Mouse (Mus musculus) hindbrain, embryonic 16.5 days (tissue): ENCODE measurements around the gene Nacad. TPM values are rescaled to one million over a fixed set of nuclear protein-coding genes. Genes with fewer than 3 reads are reported as not detected.

Experiments used
- ATAC-seq: fragments of 200-750 bp; cut with Nextera tagmentation; 2 replicates; pipeline ENCODE4 v1.8.0; 2017; ENCODE audit warnings: moderate TSS enrichment, moderate library complexity
- H3K27ac ChIP-seq: fragments of 300-500 bp; sonication (generic); 2 replicates; pipeline ENCODE4 v1.5.1; 2014; ENCODE audit warnings: low read depth, mild to moderate bottlenecking, control low read depth, low read length, moderate library complexity
- H3K27me3 ChIP-seq: fragments of 300-500 bp; sonication (generic); replicated peaks from 2 replicates; pipeline ENCODE4 v1.6.1; 2014; ENCODE audit warnings: low read length; ENCODE audit not compliant: control insufficient read depth, insufficient read depth
- H3K36me3 ChIP-seq: fragments of 300-500 bp; sonication (generic); 2 replicates; pipeline ENCODE4 v1.6.1; 2014; ENCODE audit warnings: mild to moderate bottlenecking, low read length, moderate library complexity, mixed read lengths; ENCODE audit not compliant: control insufficient read depth, insufficient read depth
- H3K4me1 ChIP-seq: fragments of 300-500 bp; sonication (generic); 2 replicates; pipeline ENCODE4 v1.6.1; 2014; ENCODE audit warnings: low read depth, low read length; ENCODE audit not compliant: control insufficient read depth, insufficient read depth
- H3K4me2 ChIP-seq: fragments of 300-500 bp; sonication (generic); 2 replicates; pipeline ENCODE4 v1.6.1; 2014; ENCODE audit warnings: mild to moderate bottlenecking, low read length, control low read depth, moderate library complexity
- H3K4me3 ChIP-seq: fragments of 300-500 bp; sonication (generic); 2 replicates; pipeline ENCODE4 v1.5.1; 2014; ENCODE audit warnings: mild to moderate bottlenecking, low read length, control low read depth, moderate library complexity
- H3K9ac ChIP-seq: fragments of 300-500 bp; sonication (generic); 2 replicates; pipeline ENCODE4 v1.6.1; 2014; ENCODE audit warnings: low read depth, mild to moderate bottlenecking, control low read depth, low read length, moderate library complexity
- H3K9me3 ChIP-seq: fragments of 300-500 bp; sonication (generic); 2 replicates; pipeline ENCODE4 v1.6.1; 2014; ENCODE audit warnings: mild to moderate bottlenecking, low read length, moderate library complexity; ENCODE audit not compliant: control insufficient read depth
- WGBS: fragments of 180-500 bp; shearing (Covaris S2); extraction: QIAGEN DNeasy Blood & Tissue Kit; methylation state at CpG from one replicate; pipeline ENCODE4 v1.1.7; 2014; 5-methylcytosine and 5-hydroxymethylcytosine counted together
- polyA plus RNA-seq: library from polyadenylated mRNA; unstranded; fragments of >200 nt; fragmentation: Nextera tagmentation; extraction: Ambion mirVana; gene quantifications from 2 replicates; pipeline ENCODE4 v1.2.1, GENCODE M21; 2015

The Nacad gene
- polyA plus RNA-seq, 1 experiment from 2014 or later: 72.1 TPM

DNA sequence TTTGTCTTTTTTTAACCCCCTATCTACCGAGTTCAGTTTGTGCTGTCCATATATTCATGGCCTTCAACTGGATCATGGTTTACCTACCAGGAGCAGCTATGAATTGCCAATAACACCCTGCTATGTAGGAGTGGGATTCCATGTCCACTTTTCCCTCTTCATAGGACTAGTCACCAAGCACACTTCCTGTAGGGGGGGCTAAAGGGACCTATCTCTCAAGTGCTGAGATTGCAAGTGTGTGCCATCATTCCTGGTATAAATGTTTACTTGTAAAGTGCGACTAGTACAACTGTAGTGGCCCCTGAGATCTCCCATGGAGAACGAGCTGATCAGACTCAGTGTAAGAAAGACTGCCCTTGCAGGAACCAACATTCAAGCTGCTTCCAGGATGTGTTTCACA is 47.6 kb downstream of the Nacad start:
- WGBS: 89% methylated on average over 3 of the region's 3 CpGs
- ATAC-seq: no peak

DNA sequence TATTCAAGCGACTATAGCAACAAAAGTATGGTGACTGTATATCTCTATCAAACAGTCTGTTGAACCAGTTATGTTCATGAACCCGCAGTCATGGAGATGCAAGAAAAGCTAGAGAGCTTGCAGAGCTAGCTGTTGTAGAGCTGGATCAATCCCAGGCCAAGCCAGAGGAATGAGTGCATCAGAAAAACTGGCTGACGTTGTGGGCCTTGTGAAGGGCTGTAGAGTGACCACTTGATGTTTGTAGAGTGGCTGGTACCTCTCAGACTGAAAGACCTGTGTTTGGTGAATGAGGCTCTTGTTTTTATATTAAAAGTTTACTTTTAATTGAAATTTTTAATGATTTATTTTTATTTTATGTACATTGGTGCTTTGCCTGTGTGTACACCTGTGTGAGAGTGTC is 55.7 kb downstream of the Nacad start:
- no peak for ATAC-seq
- Histone ChIP-seq H3K9me3 (no peaks in the 10 kb centered on the region), H3K9ac (no peak overlapping the region), H3K4me2 (no peak overlapping the region), H3K4me3 (no peak overlapping the region), H3K36me3 (no peaks in the 10 kb centered on the region), H3K4me1 (peaks cover 12% of the 10 kb centered on the region), H3K27me3 (no peaks in the 10 kb centered on the region), H3K27ac (no peak overlapping the region)
- 94% methylated on average over 3 of the region's 3 CpGs for WGBS

More for the DNA sequence above, 47.6 kb downstream of the Nacad start:
- Histone ChIP-seq H3K36me3 (peaks cover 2% of the 10 kb centered on the region; the same call in 1 of the 2 replicates), H3K27ac (no peak overlapping the region), H3K9me3 (no peaks in the 10 kb centered on the region), H3K4me1 (no peaks in the 10 kb centered on the region), H3K9ac (no peak overlapping the region), H3K4me3 (no peak overlapping the region), H3K27me3 (no peaks in the 10 kb centered on the region), H3K4me2 (no peak overlapping the region)

DNA sequence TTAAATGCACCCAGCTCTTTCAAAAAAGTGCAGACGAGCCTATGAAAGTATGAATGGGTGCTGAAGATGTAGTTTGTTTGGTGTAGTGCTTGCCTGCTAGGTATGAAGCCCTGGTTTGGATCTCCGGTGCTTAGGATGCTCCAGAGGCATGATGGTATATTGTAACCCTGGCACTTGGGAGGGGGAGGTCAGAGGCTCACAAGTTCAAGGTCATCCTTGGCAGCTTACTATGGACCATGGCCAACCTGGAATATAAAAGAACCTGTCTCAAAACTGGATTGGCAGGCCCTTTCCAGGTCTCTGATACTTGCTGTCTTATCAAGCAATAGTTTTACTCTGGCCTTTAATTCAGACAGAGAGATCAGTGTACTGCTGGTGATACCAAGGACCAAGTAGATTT is 56.1 kb downstream of the Nacad start:
- Histone ChIP-seq H3K4me3 (no peak overlapping the region), H3K27ac (no peak overlapping the region), H3K4me2 (no peak overlapping the region), H3K9me3 (no peaks in the 10 kb centered on the region), H3K4me1 (peaks cover 12% of the 10 kb centered on the region), H3K36me3 (no peaks in the 10 kb centered on the region), H3K9ac (no peak overlapping the region), H3K27me3 (no peaks in the 10 kb centered on the region)
- 87% methylated on average over 2 of the region's 2 CpGs for WGBS
- ATAC-seq: no peak

Other genes starting within 250 kb of the Nacad start
- 29.1 and 29.6 TPM in 2 replicates for gene Zmiz2, start 217.0 kb downstream of the Nacad start, polyA plus RNA-seq
- 4,094 and 4,423 TPM in 2 replicates for gene Ppia, start 190.6 kb downstream of the Nacad start, polyA plus RNA-seq
- 223 and 239 TPM in 2 replicates for gene H2afv, start 161.6 kb downstream of the Nacad start, polyA plus RNA-seq
- 11.2 and 11.5 TPM in 2 replicates for gene Purb, start 130.1 kb downstream of the Nacad start, polyA plus RNA-seq
- gene Myo1g, start 85.1 kb downstream of the Nacad start, polyA plus RNA-seq: 0.35 and 0.40 TPM in 2 replicates
- 98.2 and 98.7 TPM in 2 replicates for gene Ccm2, start 59.2 kb downstream of the Nacad start, polyA plus RNA-seq
- gene Tbrg4, start 20.0 kb upstream of the Nacad start, polyA plus RNA-seq: 29.3 and 35.2 TPM in 2 replicates
- gene Wap, start 32.6 kb upstream of the Nacad start, polyA plus RNA-seq: not detected in 2 replicates
- gene Ramp3, start 52.5 kb upstream of the Nacad start, polyA plus RNA-seq: 26.6 and 30.6 TPM in 2 replicates
- gene Gm11983, start 231.6 kb upstream of the Nacad start, polyA plus RNA-seq: not detected in 2 replicates